Mouse (Mus musculus) macrophage (primary cell): Measurements from ENCODE around the gene Pkn1. TPM values are rescaled to one million over a fixed set of nuclear protein-coding genes. Genes with fewer than 3 reads are reported as not detected.

Source experiments
- H3K27ac ChIP-seq: fragments of 350-480 bp; formaldehyde crosslinking; 2 replicates; pipeline ENCODE4 v1.9.0; 2021
- H3K36me3 ChIP-seq: fragments of 350-480 bp; formaldehyde crosslinking; 2 replicates; pipeline ENCODE4 v1.9.0; 2021; ENCODE audit errors: inconsistent target
- H3K4me3 ChIP-seq: fragments of 350-480 bp; formaldehyde crosslinking; 2 replicates; pipeline ENCODE4 v1.9.0; 2021; ENCODE audit errors: inconsistent target
- H3K79me2 ChIP-seq: fragments of 350-480 bp; formaldehyde crosslinking; 2 replicates; pipeline ENCODE4 v1.9.0; 2021; ENCODE audit errors: inconsistent target
- WGBS: methylation state at CpG from one replicate; pipeline ENCODE4 v1.1.7; 2026; ENCODE audit warnings: inconsistent platforms; ENCODE audit not compliant: missing documents; 5-methylcytosine and 5-hydroxymethylcytosine counted together
- polyA plus RNA-seq: library from polyadenylated mRNA; stranded (reverse); fragments of 250-400 nt; gene quantifications from 3 replicates; pipeline ENCODE4 v1.2.4, GENCODE M21; 2018; ENCODE audit warnings: inconsistent platforms

The Pkn1 gene
- polyA plus RNA-seq, 1 experiment from 2014 or later, result 109 TPM

DNA sequence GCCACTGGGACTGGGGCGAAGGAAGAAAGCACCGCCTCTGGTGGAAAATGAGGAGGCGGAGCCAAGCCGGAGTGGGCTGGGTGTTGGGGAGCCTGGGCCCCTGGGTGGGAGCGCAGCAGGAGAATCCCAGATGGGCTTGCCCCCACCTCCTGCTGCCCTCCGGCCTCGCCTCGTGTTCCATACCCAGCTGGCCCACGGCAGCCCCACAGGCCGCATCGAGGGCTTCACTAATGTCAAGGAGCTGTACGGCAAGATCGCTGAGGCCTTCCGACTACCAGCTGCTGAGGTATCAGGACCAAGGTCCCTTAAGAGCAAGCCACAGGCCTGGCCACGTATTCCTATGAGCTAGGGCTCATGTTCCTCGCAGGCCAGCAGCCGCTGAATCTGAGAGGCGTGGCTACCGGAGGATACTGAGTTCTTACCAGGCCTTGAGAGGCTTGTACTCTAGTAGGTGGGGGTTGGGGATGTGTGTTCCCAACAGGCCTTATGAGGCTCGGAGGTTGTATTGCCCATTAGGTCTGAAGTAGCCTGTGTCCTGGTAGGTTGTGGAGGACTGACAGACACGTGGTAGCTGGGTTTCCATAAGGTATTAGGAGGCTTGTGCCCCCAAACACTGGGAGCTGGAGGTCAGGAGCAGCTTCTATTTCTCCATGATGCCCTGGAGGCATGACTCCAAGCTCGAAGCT lies 37.8 kb downstream of the Pkn1 start:
- Histone ChIP-seq H3K4me3 (no peak overlapping the region), H3K79me2 (peaks cover 30% of the 10 kb centered on the region), H3K27ac (no peak overlapping the region), H3K36me3 (no peaks in the 10 kb centered on the region)
- 76% methylated on average over 22 of the region's 22 CpGs for WGBS

DNA sequence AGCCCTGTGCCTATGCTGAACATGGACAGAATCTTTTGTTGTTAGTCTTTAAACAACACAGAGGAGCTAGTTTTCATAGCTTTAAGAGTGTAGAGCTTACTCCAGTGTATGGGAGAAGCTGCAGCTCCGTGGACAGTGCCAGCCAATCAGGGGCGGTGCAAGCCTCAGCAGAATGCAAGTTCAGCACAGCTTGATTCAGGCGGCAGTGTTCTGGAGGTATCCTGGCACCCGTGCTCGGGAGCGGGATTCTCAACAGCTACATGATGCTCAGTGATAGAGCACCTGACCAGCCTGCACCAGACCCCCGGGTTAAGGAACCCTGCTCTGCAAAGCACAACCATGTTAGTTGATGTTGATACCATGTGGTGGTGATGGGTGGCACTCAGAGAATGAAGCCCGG lies 38.4 kb downstream of the Pkn1 start:
- WGBS, result 83% methylated on average over 8 of the region's 8 CpGs
- H3K27ac ChIP-seq, result no peak overlapping the region
- no peaks in the 10 kb centered on the region for H3K36me3 ChIP-seq
- no peak overlapping the region for H3K4me3 ChIP-seq
- H3K79me2 ChIP-seq, result peaks cover 36% of the 10 kb centered on the region

DNA sequence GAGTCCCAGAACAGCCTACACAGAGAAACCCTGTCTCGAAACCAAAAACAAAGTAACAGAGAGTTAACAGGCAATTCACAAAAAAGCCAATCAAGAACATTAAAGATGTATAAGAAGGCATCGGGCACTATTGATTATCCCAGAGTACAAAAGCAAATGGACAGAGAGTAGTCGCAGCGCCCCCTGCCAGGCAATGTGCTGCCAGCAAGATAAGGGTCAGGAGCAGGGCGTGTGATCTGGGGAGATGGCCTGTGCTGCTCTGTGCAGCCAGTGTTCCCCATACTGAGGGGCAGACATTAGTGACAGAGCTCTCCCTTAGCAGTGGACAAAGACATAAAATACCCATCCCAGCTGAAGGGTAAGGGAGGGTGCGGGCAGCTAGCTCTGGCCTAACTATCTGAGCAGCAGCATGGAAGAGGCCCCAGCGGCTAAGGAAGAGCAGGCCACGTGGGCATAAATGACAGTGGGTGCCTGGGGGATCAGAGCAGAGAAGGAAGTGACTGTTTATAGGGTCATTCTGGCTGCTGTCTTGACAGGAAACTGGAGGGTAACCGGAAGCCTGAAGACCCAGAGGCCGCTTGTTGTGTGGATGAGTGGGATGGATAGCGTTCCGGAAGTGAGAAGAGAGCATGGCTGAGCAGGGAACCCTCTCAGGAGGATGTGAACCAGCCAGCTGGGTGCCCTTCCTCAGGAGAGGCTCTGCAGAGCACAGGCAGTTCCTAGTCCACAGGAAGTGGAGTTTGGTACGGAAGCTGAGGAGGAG lies 42.3 kb downstream of the Pkn1 start:
- peaks cover 64% of the 10 kb centered on the region for H3K79me2 ChIP-seq
- no peak overlapping the region for H3K27ac ChIP-seq
- no peak overlapping the region for H3K4me3 ChIP-seq
- 88% methylated on average over 13 of the region's 13 CpGs for whole genome bisulfite sequencing
- no peaks in the 10 kb centered on the region for H3K36me3 ChIP-seq

- Histone ChIP-seq H3K27ac (no peak overlapping the region), H3K79me2 (peaks cover 64% of the 10 kb centered on the region), H3K36me3 (no peaks in the 10 kb centered on the region), H3K4me3 (no peak overlapping the region)
- WGBS, result 91% methylated on average over 9 of the region's 9 CpGs
Measured at GRCm38 (mm10) chr8:83656043-83656442, 42.9 kb downstream of the Pkn1 start.

- WGBS, result 93% methylated on average over 6 of the region's 6 CpGs
Measured at GRCm38 (mm10) chr8:83654725-83655124, 44.3 kb downstream of the Pkn1 start.

GRCm38 (mm10) chr8:83653662-83654017 lies 45.3 kb downstream of the Pkn1 start:
- WGBS, result 37% methylated on average over 10 of the region's 10 CpGs
- no peaks in the 10 kb centered on the region for H3K36me3 ChIP-seq
- H3K4me3 ChIP-seq, result peak overlapping the region; percentile 97
- peak overlapping the region; percentile 70 for H3K27ac ChIP-seq
- H3K79me2 ChIP-seq, result peaks cover 58% of the 10 kb centered on the region

More at GRCm38 (mm10) chr8:83654725-83655124, 44.3 kb downstream of the Pkn1 start:
- Histone ChIP-seq H3K36me3 (no peaks in the 10 kb centered on the region), H3K27ac (no peak overlapping the region), H3K79me2 (peaks cover 64% of the 10 kb centered on the region), H3K4me3 (no peak overlapping the region)

DNA sequence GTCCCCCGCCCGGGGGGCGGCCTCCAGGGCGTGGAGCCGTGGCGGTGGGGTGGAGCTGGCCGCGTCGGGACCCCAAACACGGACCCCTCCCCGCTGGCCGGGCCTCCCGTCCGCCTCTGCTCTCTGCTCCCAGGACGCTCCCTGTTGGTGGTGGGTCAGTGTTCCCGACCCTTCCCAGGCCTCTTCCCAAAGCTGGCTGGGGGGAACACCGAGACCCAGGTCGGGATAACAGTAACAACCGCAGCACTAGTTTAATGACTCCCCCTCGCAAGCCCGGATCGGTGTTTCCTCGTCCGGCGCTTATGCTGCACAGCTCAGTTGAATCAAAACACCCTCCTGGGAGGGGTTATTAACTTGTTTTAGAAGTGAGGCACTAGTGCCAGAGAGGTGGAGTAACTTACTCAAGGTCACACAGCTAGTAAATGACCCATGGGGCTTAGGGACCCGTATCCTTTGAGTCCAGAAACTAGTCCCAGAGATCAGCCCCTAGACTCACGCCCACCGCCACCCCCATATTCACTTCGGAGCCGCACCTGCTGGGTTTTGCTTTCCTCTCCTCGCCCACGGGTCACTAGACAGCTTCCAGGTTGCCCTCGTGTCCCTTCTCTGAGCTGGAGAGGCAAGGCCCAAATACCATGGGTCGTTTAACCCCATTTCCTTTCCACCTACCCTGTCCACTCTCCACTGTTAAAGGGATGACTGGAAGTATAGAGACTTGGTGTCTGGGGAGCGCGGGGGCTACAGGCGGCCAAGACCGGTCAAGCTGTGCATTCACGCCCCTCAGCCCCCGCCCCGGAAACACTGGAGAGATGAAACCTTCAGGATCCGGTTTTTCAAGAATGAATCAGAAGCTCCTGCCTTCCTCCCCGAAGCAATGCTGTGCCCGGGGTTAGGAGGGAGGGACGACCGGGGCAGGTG lies 46.0 kb downstream of the Pkn1 start:
- H3K36me3 ChIP-seq, result no peaks in the 10 kb centered on the region
- peak overlapping the region; percentile 70 for H3K27ac ChIP-seq
- WGBS, result under 1% methylated on average over 46 of the region's 46 CpGs
- peaks cover 52% of the 10 kb centered on the region for H3K79me2 ChIP-seq
- peak overlapping the region; percentile 97 for H3K4me3 ChIP-seq

DNA sequence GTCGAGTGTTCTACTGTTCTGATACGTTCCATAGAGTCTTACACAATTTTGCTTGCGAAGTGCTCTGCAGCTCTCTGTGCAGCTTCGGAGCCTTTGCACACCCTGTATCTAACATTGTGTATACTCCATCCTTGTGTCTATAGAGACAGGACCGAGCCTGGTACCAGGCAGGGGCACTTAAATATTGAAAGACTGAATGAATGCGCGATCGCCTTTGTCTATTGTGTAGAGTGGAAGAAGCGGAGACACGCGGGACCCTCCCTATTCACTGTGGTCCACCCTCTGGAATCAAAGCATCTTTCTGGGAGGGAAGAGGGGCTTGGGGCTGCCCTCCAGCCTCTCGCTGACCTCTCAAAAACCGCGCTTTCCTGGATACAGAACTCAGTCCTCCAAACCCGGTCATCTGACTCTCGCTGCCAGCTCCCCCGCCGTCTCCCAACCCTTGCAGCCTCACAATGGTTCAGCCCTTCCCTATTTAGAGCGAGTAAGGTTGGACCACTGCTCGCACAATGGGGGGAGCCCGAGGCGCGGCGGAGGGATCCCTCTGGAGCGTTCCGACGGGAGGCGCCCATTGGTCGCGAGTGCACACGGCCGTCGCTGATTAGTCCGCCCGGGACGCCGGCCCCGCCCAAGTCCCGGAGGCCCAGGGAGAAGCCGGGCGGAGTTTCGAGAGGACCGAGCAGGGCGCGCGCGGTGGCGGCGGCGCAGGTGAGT lies 46.8 kb downstream of the Pkn1 start, which contains the start of gene Gipc1:
TSS of gene Gipc1 (plus strand) at position 648 of the 714 bp plus-strand sequence.
- Histone ChIP-seq H3K36me3 (no peaks in the 10 kb centered on the region), H3K4me3 (peak within 1 kb of the TSS; percentile 97), H3K27ac (peak within 1 kb of the TSS; percentile 70), H3K79me2 (peaks cover 44% of the 10 kb centered on the region)
- 5% methylated on average over 50 of the region's 50 CpGs for WGBS

- Histone ChIP-seq H3K36me3 (no peaks in the 10 kb centered on the region), H3K27ac (no peak overlapping the region), H3K4me3 (no peak overlapping the region), H3K79me2 (peaks cover 19% of the 10 kb centered on the region)
- 96% methylated on average over 6 of the region's 6 CpGs for WGBS
Measured at GRCm38 (mm10) chr8:83649699-83650098, 49.3 kb downstream of the Pkn1 start.

DNA sequence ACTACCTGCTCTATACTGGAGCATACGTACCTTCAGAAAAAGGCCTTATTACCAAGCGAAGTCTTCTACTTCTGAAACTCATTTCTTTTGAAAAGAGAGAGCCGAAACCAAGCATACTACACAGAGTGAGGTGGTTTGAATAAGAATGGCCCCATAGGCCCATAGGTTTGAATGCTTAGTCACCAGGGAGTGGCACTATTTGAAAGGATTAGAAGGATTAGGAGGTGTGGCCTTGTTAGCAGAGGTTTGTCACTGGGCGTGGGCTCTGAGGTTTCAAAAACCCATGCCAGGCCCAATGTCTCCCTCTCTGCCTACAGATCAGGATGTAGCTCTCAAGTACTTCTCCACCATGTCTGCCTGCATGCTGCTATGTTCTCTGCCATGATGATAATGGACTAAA lies 50.9 kb downstream of the Pkn1 start:
- Histone ChIP-seq H3K79me2 (peaks cover 4% of the 10 kb centered on the region; the same call in 1 of the 2 replicates), H3K4me3 (no peak overlapping the region), H3K27ac (no peak overlapping the region), H3K36me3 (no peaks in the 10 kb centered on the region)
- 98% methylated on average over 4 of the region's 4 CpGs for WGBS

GRCm38 (mm10) chr8:83647511-83647910 lies 51.5 kb downstream of the Pkn1 start:
- Histone ChIP-seq H3K27ac (no peak overlapping the region), H3K79me2 (no peaks in the 10 kb centered on the region), H3K36me3 (no peaks in the 10 kb centered on the region), H3K4me3 (no peak overlapping the region)
- 97% methylated on average over 9 of the region's 11 CpGs for WGBS

DNA sequence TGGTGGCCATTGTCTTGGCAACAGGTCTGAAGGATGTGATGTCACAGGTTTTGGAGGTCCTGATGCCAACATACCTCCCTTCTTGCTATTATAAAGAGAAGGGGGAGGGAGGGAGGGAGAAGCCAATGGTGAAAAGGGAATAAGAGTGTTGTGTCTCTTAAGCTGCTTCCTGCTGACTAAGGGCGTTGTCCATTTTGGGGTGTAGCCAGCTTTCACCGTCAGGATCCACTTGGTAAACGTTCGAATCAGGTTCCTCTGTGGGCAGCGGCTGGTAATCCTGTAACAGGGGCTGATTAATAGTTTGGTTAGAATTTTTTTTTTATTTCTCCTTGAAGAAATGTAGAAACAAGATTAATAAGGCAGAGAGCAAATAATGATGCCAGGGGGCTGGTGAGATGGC lies 59.3 kb downstream of the Pkn1 start:
- Histone ChIP-seq H3K79me2 (no peaks in the 10 kb centered on the region), H3K27ac (no peak overlapping the region), H3K4me3 (no peak overlapping the region), H3K36me3 (no peaks in the 10 kb centered on the region)
- 26% methylated on average over 5 of the region's 5 CpGs for WGBS

- 84% methylated on average over 4 of the region's 4 CpGs for WGBS
- no peaks in the 10 kb centered on the region for H3K36me3 ChIP-seq
- no peak overlapping the region for H3K4me3 ChIP-seq
- no peaks in the 10 kb centered on the region for H3K79me2 ChIP-seq
- no peak overlapping the region for H3K27ac ChIP-seq
Measured at GRCm38 (mm10) chr8:83638856-83639255, 60.1 kb downstream of the Pkn1 start.

DNA sequence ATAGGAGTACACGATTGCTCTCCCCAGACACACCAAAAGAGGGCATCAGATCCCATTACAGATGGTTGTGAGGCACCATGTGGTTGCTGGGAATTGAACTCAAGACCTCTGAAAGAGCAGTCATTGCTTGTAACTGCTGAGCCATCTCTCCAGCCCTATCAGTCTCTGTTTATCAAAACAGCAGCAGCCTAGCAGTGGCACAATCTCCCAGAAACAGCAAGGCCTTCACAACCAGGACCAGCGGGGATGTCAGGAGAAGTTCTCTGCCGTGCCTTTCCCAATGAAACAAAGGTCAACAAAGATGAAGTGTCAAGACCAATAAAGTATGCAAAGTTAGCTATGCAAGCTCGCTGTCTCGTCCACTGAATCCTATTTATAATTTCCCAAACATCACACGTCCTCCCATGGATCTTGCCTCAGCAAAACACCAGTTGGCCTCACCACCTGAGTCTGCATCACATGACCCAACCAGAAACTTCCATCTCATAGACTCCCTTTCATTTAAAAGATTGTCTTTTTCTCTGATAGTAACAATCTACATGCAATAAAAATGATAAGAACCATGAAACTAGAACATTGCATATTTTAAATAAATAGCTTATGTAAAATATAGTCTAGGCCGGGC lies 66.8 kb downstream of the Pkn1 start:
- Histone ChIP-seq H3K4me3 (no peak overlapping the region), H3K27ac (no peak overlapping the region), H3K36me3 (no peaks in the 10 kb centered on the region), H3K79me2 (no peaks in the 10 kb centered on the region)
- 91% methylated on average over 7 of the region's 7 CpGs for WGBS
